Mouse (Mus musculus) liver, embryonic 11.5 days (tissue): ENCODE results near the gene Nudt3. TPM values are rescaled to one million over a fixed set of nuclear protein-coding genes. Genes with fewer than 3 reads are reported as not detected.
"Not testable (repeated sequence)": the region's sequence is repeated elsewhere in the genome, so short reads cannot be mapped to it uniquely, and the experiment has no call there.

Experiments used
- ATAC-seq: fragments of 200-750 bp; cut with Nextera tagmentation; replicated peaks from 2 replicates; pipeline ENCODE4 v1.8.0; 2017; ENCODE audit warnings: moderate number of reproducible peaks, mild to moderate bottlenecking, moderate TSS enrichment, moderate library complexity; ENCODE audit not compliant: low FRiP score
- DNase-seq: peaks from one replicate; pipeline ENCODE4 v3.0.0-alpha.2; 2017; ENCODE audit warnings: low spot score
- H3K27ac ChIP-seq: fragments of 300-500 bp; sonication (generic); 2 replicates; pipeline ENCODE4 v1.5.1; 2014; ENCODE audit warnings: mild to moderate bottlenecking, low read depth, low read length, control low read depth
- H3K27me3 ChIP-seq: fragments of 300-500 bp; sonication (generic); replicated peaks from 2 replicates; pipeline ENCODE4 v1.6.1; 2014; ENCODE audit warnings: low read length, mixed read lengths; ENCODE audit not compliant: control insufficient read depth, insufficient read depth
- H3K36me3 ChIP-seq: fragments of 300-500 bp; sonication (generic); 2 replicates; pipeline ENCODE4 v1.6.1; 2014; ENCODE audit warnings: mild to moderate bottlenecking, low read length, moderate library complexity, mixed read lengths; ENCODE audit not compliant: control insufficient read depth, insufficient read depth
- H3K4me1 ChIP-seq: fragments of 300-500 bp; sonication (generic); replicated peaks from 2 replicates; pipeline ENCODE4 v1.6.1; 2014; ENCODE audit warnings: low read length, mixed read lengths; ENCODE audit not compliant: control insufficient read depth, insufficient read depth
- H3K4me2 ChIP-seq: fragments of 300-500 bp; sonication (generic); 2 replicates; pipeline ENCODE4 v1.6.1; 2014; ENCODE audit warnings: mild to moderate bottlenecking, control low read depth, moderate library complexity
- H3K4me3 ChIP-seq: fragments of 300-500 bp; sonication (generic); 2 replicates; pipeline ENCODE4 v1.5.1; 2014; ENCODE audit warnings: low read depth, low read length, control low read depth
- H3K9ac ChIP-seq: fragments of 300-500 bp; sonication (generic); 2 replicates; pipeline ENCODE4 v1.6.1; 2014; ENCODE audit warnings: low read depth, low read length, control low read depth
- H3K9me3 ChIP-seq: fragments of 300-500 bp; sonication (generic); 2 replicates; pipeline ENCODE4 v1.6.1; 2016; ENCODE audit warnings: low read length, inconsistent platforms, mixed read lengths; ENCODE audit not compliant: control insufficient read depth
- WGBS: fragments of 180-500 bp; shearing (Covaris S2); extraction: QIAGEN DNeasy Blood & Tissue Kit; methylation state at CpG from one replicate; pipeline ENCODE4 v1.1.7; 2014; 5-methylcytosine and 5-hydroxymethylcytosine counted together
- polyA plus RNA-seq: library from polyadenylated mRNA; unstranded; fragments of >200 nt; fragmentation: Nextera tagmentation; extraction: Ambion mirVana; gene quantifications from 2 replicates; pipeline ENCODE4 v1.2.1, GENCODE M21; 2014

Nudt3 gene
- polyA plus RNA-seq, 1 experiment from 2014 or later: 26.1 TPM

GRCm38 (mm10) chr17:27652046-27652790 lies 28.9 kb upstream of the Nudt3 start:
- Histone ChIP-seq H3K9me3 (no peaks in the 10 kb centered on the region), H3K4me2 (no peak overlapping the region), H3K9ac (no peak overlapping the region), H3K4me3 (no peak overlapping the region), H3K27ac (no peak overlapping the region), H3K36me3 (no peaks in the 10 kb centered on the region), H3K27me3 (peaks cover 40% of the 10 kb centered on the region), H3K4me1 (peaks cover 16% of the 10 kb centered on the region)
- DNase-seq: no peak
- ATAC-seq: no peak
- 70% methylated on average over 23 of the region's 23 CpGs for WGBS

DNA sequence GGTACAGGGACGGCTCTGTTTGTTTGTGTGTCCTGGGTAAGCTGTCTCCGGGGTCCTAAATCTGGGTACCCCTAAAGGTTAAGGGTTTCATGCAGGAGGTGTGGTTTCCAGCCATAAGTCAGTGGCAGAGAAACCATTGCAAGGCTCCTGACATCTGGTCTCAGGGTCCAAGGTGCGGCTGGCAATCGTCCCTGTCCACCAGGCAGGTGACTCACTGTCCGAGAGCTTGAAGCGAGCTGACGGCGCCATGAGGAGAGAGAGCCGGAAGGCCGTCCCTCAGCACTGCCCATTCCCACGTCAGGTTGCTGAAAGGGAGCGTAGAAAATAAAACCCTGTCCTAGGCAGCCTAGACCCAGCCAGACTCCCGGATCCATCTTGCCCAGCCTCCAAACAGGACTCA lies 27.3 kb upstream of the Nudt3 start:
- Histone ChIP-seq H3K4me2 (no peak overlapping the region), H3K27ac (no peak overlapping the region), H3K4me1 (peaks cover 9% of the 10 kb centered on the region), H3K36me3 (no peaks in the 10 kb centered on the region), H3K9ac (no peak overlapping the region; the same call in 1 of the 2 replicates), H3K9me3 (no peaks in the 10 kb centered on the region), H3K27me3 (peaks cover 24% of the 10 kb centered on the region), H3K4me3 (no peak overlapping the region)
- 69% methylated on average over 13 of the region's 13 CpGs for WGBS
- ATAC-seq: no peak
- DNase-seq: no peak

GRCm38 (mm10) chr17:27650160-27650559 lies 26.9 kb upstream of the Nudt3 start:
- ATAC-seq: no peak
- Histone ChIP-seq H3K4me2 (no peak overlapping the region), H3K4me3 (no peak overlapping the region), H3K27ac (no peak overlapping the region), H3K36me3 (no peaks in the 10 kb centered on the region), H3K27me3 (peaks cover 20% of the 10 kb centered on the region), H3K9ac (no peak overlapping the region; the same call in 1 of the 2 replicates), H3K9me3 (no peaks in the 10 kb centered on the region), H3K4me1 (peaks cover 6% of the 10 kb centered on the region)
- DNase-seq: no peak
- 10% methylated on average over 12 of the region's 12 CpGs for WGBS

DNA sequence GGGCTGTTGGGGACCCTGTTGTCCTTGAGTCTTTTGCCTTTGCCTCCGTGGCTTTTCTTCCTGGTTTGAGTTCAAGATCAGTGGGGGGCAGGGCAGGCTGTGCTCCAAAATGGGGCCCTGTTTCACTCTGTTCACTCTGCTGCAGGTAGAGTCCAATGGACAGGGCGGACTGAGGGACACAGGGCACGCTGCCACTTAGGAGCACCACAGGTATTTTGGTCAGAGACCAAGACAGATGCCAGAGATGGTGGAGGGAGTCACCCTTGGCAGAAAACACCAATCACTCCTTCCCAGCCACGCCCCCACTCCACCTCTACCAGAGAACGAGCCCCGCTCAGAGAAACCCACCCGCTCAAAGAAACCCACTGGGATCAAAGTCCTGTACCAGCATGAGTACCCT lies 22.5 kb upstream of the Nudt3 start:
- H3K9ac ChIP-seq: no peak overlapping the region
- H3K27me3 ChIP-seq: no peaks in the 10 kb centered on the region; the same call in 1 of the 2 replicates
- H3K27ac ChIP-seq: no peak overlapping the region
- no peaks in the 10 kb centered on the region for H3K36me3 ChIP-seq
- peaks cover 3% of the 10 kb centered on the region; the same call in 1 of the 2 replicates for H3K4me1 ChIP-seq
- H3K4me3 ChIP-seq: no peak overlapping the region
- no peak for ATAC-seq
- 42% methylated on average over 7 of the region's 7 CpGs for WGBS
- no peak for DNase-seq
- H3K4me2 ChIP-seq: no peak overlapping the region
- H3K9me3 ChIP-seq: no peaks in the 10 kb centered on the region

GRCm38 (mm10) chr17:27644572-27644971 lies 21.3 kb upstream of the Nudt3 start:
- Histone ChIP-seq H3K4me3 (no peak overlapping the region), H3K9me3 (no peaks in the 10 kb centered on the region), H3K4me1 (peaks cover 3% of the 10 kb centered on the region; the same call in 1 of the 2 replicates), H3K27ac (no peak overlapping the region), H3K27me3 (no peaks in the 10 kb centered on the region), H3K4me2 (no peak overlapping the region), H3K36me3 (no peaks in the 10 kb centered on the region), H3K9ac (no peak overlapping the region)
- ATAC-seq (no peak), DNase-seq (no peak)
- 45% methylated on average over 2 of the region's 2 CpGs for WGBS

DNA sequence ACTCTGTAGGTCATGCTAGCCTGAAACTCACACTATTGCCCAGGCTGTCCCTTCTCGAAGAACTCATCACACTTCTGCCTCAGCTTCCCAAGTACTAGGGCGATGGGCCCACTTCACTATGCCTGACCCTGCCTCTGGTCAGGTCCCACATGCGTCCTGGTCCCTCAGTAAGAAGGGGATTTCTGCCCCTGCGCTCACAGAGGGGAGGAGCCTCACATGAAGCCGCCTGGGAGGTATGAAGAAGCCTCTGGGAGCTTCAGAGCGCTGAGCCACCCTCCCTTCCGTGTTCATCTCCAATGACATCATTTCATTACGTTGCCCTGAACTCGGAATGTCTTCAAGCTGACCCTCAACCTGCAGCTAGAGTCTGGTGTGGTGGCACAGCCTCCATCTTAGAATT lies 20.5 kb upstream of the Nudt3 start:
- Histone ChIP-seq H3K27me3 (no peaks in the 10 kb centered on the region), H3K9ac (no peak overlapping the region), H3K27ac (no peak overlapping the region), H3K9me3 (no peaks in the 10 kb centered on the region), H3K4me3 (no peak overlapping the region), H3K4me1 (peaks cover 3% of the 10 kb centered on the region; the same call in 1 of the 2 replicates), H3K36me3 (no peaks in the 10 kb centered on the region), H3K4me2 (no peak overlapping the region)
- no peak for ATAC-seq
- DNase-seq: no peak
- 79% methylated on average over 9 of the region's 9 CpGs for WGBS

DNA sequence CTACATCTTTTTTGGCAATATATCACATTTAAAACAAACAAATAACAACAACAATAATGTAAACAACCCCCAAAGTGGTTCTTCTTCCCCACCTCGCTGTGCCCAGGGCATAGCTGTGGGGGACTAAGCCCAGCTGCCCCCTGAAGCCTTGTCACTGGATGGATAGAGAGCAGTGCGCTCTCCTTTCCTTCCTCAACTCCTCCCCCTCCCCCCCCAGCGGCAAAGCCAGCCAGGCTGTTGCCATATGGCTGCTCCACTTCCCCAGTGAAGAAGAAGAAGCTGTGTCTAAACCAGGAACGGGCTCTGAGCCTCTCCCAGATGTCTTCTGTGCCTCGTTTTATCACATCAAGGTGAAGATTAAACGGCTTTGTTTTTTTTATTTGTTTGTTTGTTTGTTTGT lies 19.8 kb upstream of the Nudt3 start:
- no peak for ATAC-seq
- Histone ChIP-seq H3K27me3 (no peaks in the 10 kb centered on the region), H3K27ac (no peak overlapping the region), H3K36me3 (no peaks in the 10 kb centered on the region), H3K4me2 (no peak overlapping the region), H3K4me1 (peaks cover 3% of the 10 kb centered on the region; the same call in 1 of the 2 replicates), H3K9ac (no peak overlapping the region), H3K4me3 (no peak overlapping the region), H3K9me3 (no peaks in the 10 kb centered on the region)
- WGBS: 23% methylated on average over 6 of the region's 6 CpGs
- no peak for DNase-seq

DNA sequence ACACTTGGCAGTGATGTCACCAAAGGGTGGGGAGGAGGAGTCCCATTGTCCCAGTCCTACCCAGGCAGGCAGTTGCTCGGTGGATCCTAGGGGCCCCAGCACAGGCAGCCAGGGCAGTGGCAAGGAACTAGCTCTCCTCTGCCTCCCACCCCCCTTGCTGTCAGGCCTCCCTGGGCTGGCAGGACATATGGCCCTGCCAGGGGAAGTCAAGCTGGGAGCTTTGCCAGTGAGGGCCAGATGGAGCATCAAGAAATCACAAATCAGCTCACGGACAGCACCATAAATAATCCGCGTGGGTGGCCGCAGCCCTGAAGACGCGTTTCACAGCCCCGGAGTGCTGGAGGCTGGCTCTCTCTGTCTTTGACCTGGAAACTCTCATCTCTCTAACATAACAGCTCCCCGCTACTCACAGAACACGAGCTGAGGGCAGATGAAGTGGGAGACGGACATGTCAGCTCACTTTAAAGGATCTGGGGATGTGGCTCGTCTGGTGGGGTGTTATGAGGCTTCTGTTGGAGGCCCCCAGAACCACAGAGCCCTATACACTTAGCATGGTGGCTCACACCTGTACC lies 19.3 kb upstream of the Nudt3 start:
- DNase-seq: no peak

DNA sequence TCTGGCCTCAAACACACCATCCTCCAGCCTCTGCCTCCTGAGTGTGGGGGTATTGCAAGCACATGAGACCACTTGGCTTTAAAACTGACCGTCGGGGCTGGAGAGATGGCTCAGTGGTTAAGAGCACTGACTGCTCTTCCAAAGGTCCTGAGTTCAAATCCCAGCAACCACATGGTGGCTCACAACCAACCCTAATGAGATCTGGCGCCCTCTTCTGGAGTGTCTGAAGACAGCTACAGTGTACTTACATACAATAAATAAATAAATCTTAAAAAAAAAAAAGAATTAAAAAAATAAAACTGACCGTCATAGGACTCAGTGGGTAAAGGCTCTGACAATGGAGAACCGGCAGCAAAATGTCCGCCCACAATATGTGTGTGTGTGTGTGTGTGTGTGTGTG lies 16.6 kb upstream of the Nudt3 start:
- ATAC-seq: not testable (repeated sequence)
- 87% methylated on average over 6 of the region's 6 CpGs for WGBS

More for the DNA sequence above, 19.3 kb upstream of the Nudt3 start:
- no peak for ATAC-seq
- no peak overlapping the region for H3K27ac ChIP-seq
- H3K36me3 ChIP-seq: no peaks in the 10 kb centered on the region
- H3K27me3 ChIP-seq: no peaks in the 10 kb centered on the region
- no peak overlapping the region for H3K4me2 ChIP-seq
- H3K4me3 ChIP-seq: no peak overlapping the region
- WGBS: 47% methylated on average over 12 of the region's 12 CpGs
- H3K9ac ChIP-seq: no peak overlapping the region
- H3K4me1 ChIP-seq: peaks cover 3% of the 10 kb centered on the region
- no peaks in the 10 kb centered on the region for H3K9me3 ChIP-seq

More for the DNA sequence above, 16.6 kb upstream of the Nudt3 start:
- not testable (repeated sequence) for H3K9ac ChIP-seq, H3K4me2 ChIP-seq, DNase-seq, H3K36me3 ChIP-seq, H3K27ac ChIP-seq, H3K9me3 ChIP-seq, H3K27me3 ChIP-seq, H3K4me3 ChIP-seq
- peaks cover 16% of the 10 kb centered on the region for H3K4me1 ChIP-seq
